Mouse (Mus musculus) adrenal gland, adult 2 months (tissue): ENCODE measurements around the gene Taok1. TPM values are rescaled to one million over a fixed set of nuclear protein-coding genes. Genes with fewer than 3 reads are reported as not detected.

Experiments
- DNase-seq: peaks from one replicate; pipeline ENCODE4 v3.0.0; 2021
- polyA plus RNA-seq: library from polyadenylated mRNA; depleted of rRNA; stranded (reverse); fragments of >200 nt; gene quantifications from 2 replicates; pipeline ENCODE4 v1.2.3, GENCODE M21; 2012; rRNA removed
- total RNA-seq, 2 experiments: library from RNA; stranded (reverse); gene quantifications; 2 replicates each; pipeline ENCODE4 v1.2.3; 2021

Taok1 gene
- total and polyA plus RNA-seq, 3 experiments, result 2.8 to 51.0 (median 45.9) TPM

- DNase-seq, result peak; percentile 44
These were observed 115.2 kb downstream of the Taok1 start for GRCm38 (mm10) chr11:77492311-77492871.

GRCm38 (mm10) chr11:77491502-77492291 lies 115.9 kb downstream of the Taok1 start:
- peak; percentile 80 for DNase-seq

GRCm38 (mm10) chr11:77491123-77491501 lies 116.5 kb downstream of the Taok1 start:
- peak; percentile 91 for DNase-seq

GRCm38 (mm10) chr11:77490451-77490850 lies 117.2 kb downstream of the Taok1 start:
- no peak for DNase-seq

GRCm38 (mm10) chr11:77489591-77490235 lies 117.9 kb downstream of the Taok1 start, which contains the start of gene Ankrd13b:
Gene Ankrd13b (minus strand): TSS chr11:77489678.
- peak; percentile 87 for DNase-seq

- DNase-seq, result no peak
These were observed 118.6 kb downstream of the Taok1 start for GRCm38 (mm10) chr11:77488771-77489581.

- no peak for DNase-seq
These were observed 120.8 kb downstream of the Taok1 start for GRCm38 (mm10) chr11:77486798-77487197.

GRCm38 (mm10) chr11:77485229-77485628 lies 122.4 kb downstream of the Taok1 start:
- DNase-seq, result no peak

GRCm38 (mm10) chr11:77483510-77484255 lies 123.9 kb downstream of the Taok1 start:
- DNase-seq, result no peak

- DNase-seq, result no peak
These were observed 124.6 kb downstream of the Taok1 start for GRCm38 (mm10) chr11:77483043-77483442.

Other genes starting within 250 kb of the Taok1 start
- gene Coro6, start 145.4 kb downstream of the Taok1 start, total RNA-seq, result 1 to 10 TPM; 1.3 to 2.0 TPM
- 6.0 and 9.2 TPM in 2 replicates for gene Coro6, start 145.4 kb downstream of the Taok1 start, polyA plus RNA-seq
- 1 to 10 TPM; 6.0 to 7.3 TPM for gene Ankrd13b, start 118.1 kb downstream of the Taok1 start, total RNA-seq
- gene Ankrd13b, start 118.1 kb downstream of the Taok1 start, polyA plus RNA-seq, result 24.7 and 27.8 TPM in 2 replicates
- gene Git1, start 114.3 kb downstream of the Taok1 start, total RNA-seq, result 10 to 100 TPM; 42.1 to 48.8 TPM
- 69.5 and 72.1 TPM in 2 replicates for gene Git1, start 114.3 kb downstream of the Taok1 start, polyA plus RNA-seq
- gene Abhd15, start 92.7 kb downstream of the Taok1 start, total RNA-seq, result 10 to 100 TPM; 12.1 to 29.9 TPM
- 28.7 and 38.9 TPM in 2 replicates for gene Abhd15, start 92.7 kb downstream of the Taok1 start, polyA plus RNA-seq
- gene Trp53i13, start 91.8 kb downstream of the Taok1 start, total RNA-seq, result 10 to 100 TPM in 1 of 2 experiments, 1 to 10 TPM in 1; 6.3 to 15.6 TPM
- gene Trp53i13, start 91.8 kb downstream of the Taok1 start, polyA plus RNA-seq, result 31.1 and 37.1 TPM in 2 replicates
- not detected for gene Gm10392, start 88.6 kb downstream of the Taok1 start, total RNA-seq
- 0.08 TPM in 1 of 2 replicates, not detected in the other for gene Gm10392, start 88.6 kb downstream of the Taok1 start, polyA plus RNA-seq
- gene Nufip2, start 78.3 kb upstream of the Taok1 start, total RNA-seq, result 100 to 1,000 TPM in 1 of 2 experiments, 10 to 100 TPM in 1; 63.7 to 111 TPM
- 21.9 and 25.4 TPM in 2 replicates for gene Nufip2, start 78.3 kb upstream of the Taok1 start, polyA plus RNA-seq
- gene Cryba1, start 117.5 kb upstream of the Taok1 start, total RNA-seq, result not detected
- gene Cryba1, start 117.5 kb upstream of the Taok1 start, polyA plus RNA-seq, result not detected in 2 replicates
- gene Myo18a, start 155.4 kb upstream of the Taok1 start, total RNA-seq, result 10 to 100 TPM; 50.4 to 75.6 TPM
- gene Myo18a, start 155.4 kb upstream of the Taok1 start, polyA plus RNA-seq, result 66.5 and 70.4 TPM in 2 replicates
- not detected for gene Gm10277, start 179.9 kb upstream of the Taok1 start, total RNA-seq
- gene Gm10277, start 179.9 kb upstream of the Taok1 start, polyA plus RNA-seq, result not detected in 2 replicates